Comparison of ENCODE assay signal across 12 mouse cellular contexts in the genomic region with DNA sequence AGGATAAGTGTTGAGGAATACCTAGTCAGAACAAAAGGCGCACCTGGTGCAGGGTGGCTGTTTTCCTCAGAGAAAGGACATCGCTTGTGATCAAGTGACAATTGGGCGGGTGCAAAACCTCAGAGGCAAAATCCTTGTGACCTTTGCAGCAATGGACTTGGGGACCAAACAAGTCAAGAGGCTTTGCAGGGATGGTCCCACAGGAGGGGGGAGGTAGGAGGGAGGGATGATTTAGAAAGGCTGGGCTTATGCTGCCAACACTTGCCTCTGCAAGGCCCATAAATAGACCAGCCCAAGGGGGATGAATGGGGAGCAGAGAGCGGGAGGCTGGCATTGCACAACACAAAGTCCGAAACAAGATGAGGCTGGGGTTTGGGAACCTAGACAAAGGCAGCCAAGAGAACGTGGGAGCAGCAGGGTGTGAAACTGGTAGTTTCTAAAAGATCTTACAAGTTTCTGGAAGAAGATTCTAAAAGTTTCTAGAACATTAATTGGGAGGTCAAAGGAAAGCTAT. TPM values are rescaled to one million over a fixed set of nuclear protein-coding genes. Genes with fewer than 3 reads are reported as not detected.
A peak's percentile ranks its signal among the peaks of the same experiment; 100 is the strongest.
DNase-seq lines count a peak whose midpoint lies in the region; ATAC-seq and TF ChIP-seq lines count a peak whose summit lies in the region.
"Had no signal": no experiment of that assay in that cellular context is flagged by ENCODE, and none has a peak within 500 bp of the region (broad histone marks: within the 10 kb centered on the region; RNA-seq: fewer than 3 reads in every experiment).

No protein-coding gene starts in this region.

- H3K4me2 ChIP-seq in hindbrain, embryonic 14.5 days (replicated peaks), result no peak overlapping the region
- no peak overlapping the region for H3K4me2 ChIP-seq in neural tube, embryonic 13.5 days
- H3K4me2 ChIP-seq: heart, embryonic 11.5 days; lung, embryonic 14.5 days had no signal

- no peaks in the 10 kb centered on the region for H3K9me3 ChIP-seq in hindbrain, embryonic 14.5 days (ENCODE audit: control insufficient read depth, low read length)
- H3K9me3 ChIP-seq in hindbrain, embryonic 10.5 days, result no peaks in the 10 kb centered on the region
- no peaks in the 10 kb centered on the region for H3K9me3 ChIP-seq in neural tube, embryonic 13.5 days

- H3K27me3 ChIP-seq in hindbrain, embryonic 14.5 days (ENCODE audit: control insufficient read depth, insufficient read depth, low read length), result no peaks in the 10 kb centered on the region
- H3K27me3 ChIP-seq in hindbrain, embryonic 10.5 days (ENCODE audit: insufficient read depth, poor library complexity, severe bottlenecking), result 0 out of 2 replicates have a peak, but pooled peaks cover 5% of the 10 kb centered on the region
- 0 out of 2 replicates have a peak, but pooled peaks cover 4% of the 10 kb centered on the region for H3K27me3 ChIP-seq in neural tube, embryonic 13.5 days
- H3K27me3 ChIP-seq in small intestine, adult 2 months (ENCODE audit: control insufficient read depth, insufficient read depth, low read length), result no peaks in the 10 kb centered on the region

- ATAC-seq in hindbrain, embryonic 14.5 days (ENCODE audit: low FRiP score), result no peak
- ATAC-seq in neural tube, embryonic 13.5 days (ENCODE audit: low read depth), result 0 out of 2 replicates have a peak, but pooled peaks have one; percentile 34
- ATAC-seq in inflammation-experienced regulatory T-cells, adult 6 months, result peak; percentile 3

- no peak overlapping the region for H3K9ac ChIP-seq in hindbrain, embryonic 14.5 days
- H3K9ac ChIP-seq in neural tube, embryonic 13.5 days, result no peak overlapping the region
- H3K9ac ChIP-seq: lung, embryonic 14.5 days had no signal

- TF ChIP-seq POLR2A in small intestine, adult 2 months (IDR thresholded peaks at IDR 0.05; ENCODE audit: low read depth, low read length), result no peak

- H3K4me1 ChIP-seq in hindbrain, embryonic 14.5 days (replicated peaks; ENCODE audit: control insufficient read depth, insufficient read depth, low read length), result peaks cover 15% of the 10 kb centered on the region
- peaks cover 46% of the 10 kb centered on the region for H3K4me1 ChIP-seq in hindbrain, embryonic 10.5 days (replicated peaks)
- peaks cover 36% of the 10 kb centered on the region for H3K4me1 ChIP-seq in neural tube, embryonic 13.5 days (replicated peaks)
- H3K4me1 ChIP-seq in small intestine, adult 2 months (ENCODE audit: control insufficient read depth, insufficient read depth, insufficient read length, low read length), result peaks cover 9% of the 10 kb centered on the region

- peak overlapping the region; percentile 54 for H3K27ac ChIP-seq in hindbrain, embryonic 14.5 days
- no peak overlapping the region; the same call in 1 of the 2 replicates for H3K27ac ChIP-seq in hindbrain, embryonic 10.5 days
- H3K27ac ChIP-seq in neural tube, embryonic 13.5 days (replicated peaks), result peak overlapping the region; percentile 56
- H3K27ac ChIP-seq in small intestine, adult 2 months (ENCODE audit: insufficient read depth, low read depth, low read length), result peak overlapping the region; percentile 37

- H3K36me3 ChIP-seq in hindbrain, embryonic 14.5 days (replicated peaks; ENCODE audit: control insufficient read depth, insufficient read depth), result no peaks in the 10 kb centered on the region
- H3K36me3 ChIP-seq in hindbrain, embryonic 10.5 days, result 0 out of 2 replicates have a peak, but pooled peaks cover 9% of the 10 kb centered on the region
- H3K36me3 ChIP-seq in neural tube, embryonic 13.5 days, result no peaks in the 10 kb centered on the region
- no peaks in the 10 kb centered on the region for H3K36me3 ChIP-seq in small intestine, adult 2 months (ENCODE audit: control insufficient read depth, insufficient read depth, low read length)

- no peak for TF ChIP-seq CTCF in small intestine, adult 2 months (IDR thresholded peaks at IDR 0.05; ENCODE audit: extremely low read depth, insufficient read length, insufficient replicate concordance, low read depth, low read length)

- 61% methylated on average over 6 of the region's 6 CpGs for WGBS in hindbrain, embryonic 14.5 days
- 73% methylated on average over 6 of the region's 6 CpGs for WGBS in hindbrain, embryonic 10.5 days
- WGBS in neural tube, embryonic 13.5 days, result 59% methylated on average over 6 of the region's 6 CpGs
- 67% methylated on average over 6 of the region's 6 CpGs for WGBS in small intestine, adult 2 months

- no peak overlapping the region for H3K4me3 ChIP-seq in hindbrain, embryonic 14.5 days (replicated peaks; ENCODE audit: low read length)
- no peak overlapping the region for H3K4me3 ChIP-seq in hindbrain, embryonic 10.5 days
- no peak overlapping the region for H3K4me3 ChIP-seq in neural tube, embryonic 13.5 days
- no peak overlapping the region for H3K4me3 ChIP-seq in small intestine, adult 2 months (ENCODE audit: low read depth, low read length)

- no peak for DNase-seq in hindbrain, embryonic 14.5 days (ENCODE audit: low spot score)
- DNase-seq in hindbrain, embryonic 10.5 days (ENCODE audit: low spot score), result no peak
- no peak for DNase-seq in neural tube, embryonic 10.5 days (ENCODE audit: extremely low spot score, low spot score)
- no peak for DNase-seq in kidney, adult 9 months
- DNase-seq: cerebellum, postnatal 10 days had no signal

RNA-seq across cellular contexts. Expression of gene Rfx2, which starts 11.7 kb away (rescaled TPM):
- 3.3 and 4.3 TPM in 2 replicates for polyA plus RNA-seq in hindbrain, embryonic 14.5 days (2014; fragmentation: Nextera tagmentation; extraction: Ambion mirVana)
- 10.9 and 13.8 TPM in 2 replicates for polyA plus RNA-seq in hindbrain, embryonic 10.5 days (2016; fragmentation: Nextera tagmentation; extraction: Ambion mirVana)
- 4.6 and 5.2 TPM in 2 replicates for polyA plus RNA-seq in neural tube, embryonic 13.5 days (2015; fragmentation: Nextera tagmentation; extraction: Ambion mirVana)
- polyA plus RNA-seq in inflammation-experienced regulatory T-cells, adult 6 months (2017; shearing (Covaris generic)), result 1 to 10 TPM in 2 of 3 experiments, under 1 TPM in 1; 0.62 to 3.3 (median 1.5) TPM
- 7.7 and 15.4 TPM in 2 replicates for polyA plus RNA-seq in small intestine, adult 2 months (2012; rRNA removed)

RNA-seq across cellular contexts. Expression of gene Prr22, which starts 49.0 kb away (rescaled TPM):
- polyA plus RNA-seq in hindbrain, embryonic 14.5 days (2014; fragmentation: Nextera tagmentation; extraction: Ambion mirVana), result 0.76 and 0.78 TPM in 2 replicates
- polyA plus RNA-seq in hindbrain, embryonic 10.5 days (2016; fragmentation: Nextera tagmentation; extraction: Ambion mirVana), result 1.3 TPM in 2 replicates
- 0.95 and 1.1 TPM in 2 replicates for polyA plus RNA-seq in neural tube, embryonic 13.5 days (2015; fragmentation: Nextera tagmentation; extraction: Ambion mirVana)
- polyA plus RNA-seq in inflammation-experienced regulatory T-cells, adult 6 months (2017; shearing (Covaris generic)), result under 1 TPM; 0.59 to 0.79 (median 0.75) TPM
- 2.0 and 3.7 TPM in 2 replicates for polyA plus RNA-seq in small intestine, adult 2 months (2012; rRNA removed)

RNA-seq across cellular contexts. Expression of gene Dus3l, which starts 54.5 kb away (rescaled TPM):
- polyA plus RNA-seq in hindbrain, embryonic 14.5 days (2014; fragmentation: Nextera tagmentation; extraction: Ambion mirVana), result 76.9 and 81.9 TPM in 2 replicates
- 44.1 and 47.6 TPM in 2 replicates for polyA plus RNA-seq in hindbrain, embryonic 10.5 days (2016; fragmentation: Nextera tagmentation; extraction: Ambion mirVana)
- polyA plus RNA-seq in neural tube, embryonic 13.5 days (2015; fragmentation: Nextera tagmentation; extraction: Ambion mirVana), result 61.5 and 64.6 TPM in 2 replicates
- polyA plus RNA-seq in inflammation-experienced regulatory T-cells, adult 6 months (2017; shearing (Covaris generic)), result 10 to 100 TPM; 16.2 to 34.6 (median 34.0) TPM
- 32.1 and 55.6 TPM in 2 replicates for polyA plus RNA-seq in small intestine, adult 2 months (2012; rRNA removed)

RNA-seq across cellular contexts. Expression of gene Acsbg2, which starts 55.2 kb away (rescaled TPM):
- not detected in 2 replicates for polyA plus RNA-seq in hindbrain, embryonic 14.5 days (2014; fragmentation: Nextera tagmentation; extraction: Ambion mirVana)
- not detected in 2 replicates for polyA plus RNA-seq in hindbrain, embryonic 10.5 days (2016; fragmentation: Nextera tagmentation; extraction: Ambion mirVana)
- not detected in 2 replicates for polyA plus RNA-seq in neural tube, embryonic 13.5 days (2015; fragmentation: Nextera tagmentation; extraction: Ambion mirVana)
- polyA plus RNA-seq in inflammation-experienced regulatory T-cells, adult 6 months (2017; shearing (Covaris generic)), result not detected
- not detected in 2 replicates for polyA plus RNA-seq in small intestine, adult 2 months (2012; rRNA removed)
- polyA plus RNA-seq: embryonic facial prominence, embryonic 14.5 days; heart, embryonic 11.5 days; kidney, embryonic 14.5 days; lung, embryonic 14.5 days had no signal

RNA-seq across cellular contexts. Expression of gene 1700061G19Rik, which starts 56.2 kb away (rescaled TPM):
- polyA plus RNA-seq in hindbrain, embryonic 14.5 days (2014; fragmentation: Nextera tagmentation; extraction: Ambion mirVana), result 0.31 and 0.41 TPM in 2 replicates
- polyA plus RNA-seq in hindbrain, embryonic 10.5 days (2016; fragmentation: Nextera tagmentation; extraction: Ambion mirVana), result 0.54 and 0.63 TPM in 2 replicates
- polyA plus RNA-seq in neural tube, embryonic 13.5 days (2015; fragmentation: Nextera tagmentation; extraction: Ambion mirVana), result 0.54 and 0.60 TPM in 2 replicates
- polyA plus RNA-seq in inflammation-experienced regulatory T-cells, adult 6 months (2017; shearing (Covaris generic)), result under 1 TPM; 0.21 to 0.57 (median 0.28) TPM
- not detected in 2 replicates for polyA plus RNA-seq in small intestine, adult 2 months (2012; rRNA removed)
